Mouse (Mus musculus) c-Kit-positive CD71-positive TER-119-negative erythroid progenitor cells, embryonic 14.5 days (primary cell): ENCODE measurements around the gene Sorcs3.

ENCODE experiments used
- DNase-seq: peaks from one replicate; pipeline ENCODE4 v3.0.0-alpha.2; 2013; ENCODE audit warnings: low read depth

Gene Sorcs3

GRCm38 (mm10) chr19:48706924-48707320 lies 501.1 kb downstream of the Sorcs3 start:
- no peak for DNase-seq

GRCm38 (mm10) chr19:48725851-48726419 lies 520.1 kb downstream of the Sorcs3 start:
- no peak for DNase-seq

GRCm38 (mm10) chr19:48727048-48727447 lies 521.2 kb downstream of the Sorcs3 start:
- no peak for DNase-seq

- no peak for DNase-seq
Observed at GRCm38 (mm10) chr19:48727601-48728000, 521.8 kb downstream of the Sorcs3 start.

- DNase-seq = no peak
Observed at GRCm38 (mm10) chr19:48731731-48732130, 525.9 kb downstream of the Sorcs3 start.

GRCm38 (mm10) chr19:48734370-48734769 lies 528.5 kb downstream of the Sorcs3 start:
- no peak for DNase-seq

- DNase-seq = no peak
Observed at GRCm38 (mm10) chr19:48737554-48737953, 531.7 kb downstream of the Sorcs3 start.

- no peak for DNase-seq
Observed at GRCm38 (mm10) chr19:48755156-48755555, 549.3 kb downstream of the Sorcs3 start.

GRCm38 (mm10) chr19:48756831-48757230 lies 551.0 kb downstream of the Sorcs3 start:
- no peak for DNase-seq

- DNase-seq = no peak
Observed at GRCm38 (mm10) chr19:48766524-48766923, 560.7 kb downstream of the Sorcs3 start.

- no peak for DNase-seq
Observed at GRCm38 (mm10) chr19:48771565-48771964, 565.7 kb downstream of the Sorcs3 start.

GRCm38 (mm10) chr19:48779095-48779765 lies 573.4 kb downstream of the Sorcs3 start:
- no peak for DNase-seq

- no peak for DNase-seq
Observed at GRCm38 (mm10) chr19:48780813-48781212, 575.0 kb downstream of the Sorcs3 start.

GRCm38 (mm10) chr19:48782024-48782721 lies 576.3 kb downstream of the Sorcs3 start:
- DNase-seq = no peak

GRCm38 (mm10) chr19:48787269-48787668 lies 581.4 kb downstream of the Sorcs3 start:
- DNase-seq = no peak

- no peak for DNase-seq
Observed at GRCm38 (mm10) chr19:48804546-48804945, 598.7 kb downstream of the Sorcs3 start.

- DNase-seq = no peak
Observed at GRCm38 (mm10) chr19:48811541-48811940, 605.7 kb downstream of the Sorcs3 start.

- DNase-seq = no peak
Observed at GRCm38 (mm10) chr19:48813823-48814222, 608.0 kb downstream of the Sorcs3 start.

- DNase-seq = no peak
Observed at GRCm38 (mm10) chr19:48815064-48815463, 609.2 kb downstream of the Sorcs3 start.

- no peak for DNase-seq
Observed at GRCm38 (mm10) chr19:48820493-48821282, 614.9 kb downstream of the Sorcs3 start.

- DNase-seq = no peak
Observed at GRCm38 (mm10) chr19:48821283-48821715, 615.5 kb downstream of the Sorcs3 start.

- DNase-seq = no peak
Observed at GRCm38 (mm10) chr19:48834342-48834741, 628.5 kb downstream of the Sorcs3 start.
